Mouse (Mus musculus) thymus, adult 2 months (tissue): ENCODE measurements around the gene Slc24a3. TPM values are rescaled to one million over a fixed set of nuclear protein-coding genes. Genes with fewer than 3 reads are reported as not detected.

Experiments
- DNase-seq: peaks from one replicate; pipeline ENCODE4 v3.0.0; 2021
- H3K27ac ChIP-seq: fragments of 200-500 bp; 2 replicates; pipeline ENCODE4 v1.5.1; 2012; ENCODE audit warnings: low read length, control low read depth; ENCODE audit not compliant: control insufficient read depth, insufficient read depth
- H3K27me3 ChIP-seq: fragments of 200-500 bp; 2 replicates; pipeline ENCODE4 v1.6.1; 2012; ENCODE audit warnings: mild to moderate bottlenecking, low read length, moderate library complexity, mixed read lengths; ENCODE audit not compliant: control insufficient read depth, insufficient read depth
- H3K36me3 ChIP-seq: fragments of 200-500 bp; 2 replicates; pipeline ENCODE4 v1.6.1; 2012; ENCODE audit warnings: mild to moderate bottlenecking, low read length, moderate library complexity; ENCODE audit not compliant: control insufficient read depth, insufficient read depth
- H3K4me1 ChIP-seq: fragments of 200-500 bp; replicated peaks from 2 replicates; pipeline ENCODE4 v1.6.1; 2012; ENCODE audit warnings: low read length; ENCODE audit not compliant: control insufficient read depth, insufficient read depth
- H3K4me3 ChIP-seq: fragments of 200-500 bp; 2 replicates; pipeline ENCODE4 v1.5.1; 2012; ENCODE audit warnings: mild to moderate bottlenecking, low read length, control low read depth, moderate library complexity; ENCODE audit not compliant: control insufficient read depth, insufficient read depth
- CTCF ChIP-seq: fragments of 200-500 bp; IDR thresholded peaks from 2 replicates; pipeline ENCODE4 v1.5.1; 2012; ENCODE audit warnings: mild to moderate bottlenecking, control low read depth, low read length, moderate library complexity, borderline replicate concordance; ENCODE audit not compliant: control insufficient read depth, poor library complexity, insufficient read depth; ENCODE audit errors: extremely low read depth
- POLR2A ChIP-seq: fragments of 200-500 bp; IDR thresholded peaks from 2 replicates; pipeline ENCODE4 v1.6.1; 2012; ENCODE audit warnings: mild to moderate bottlenecking, low read length, control low read depth, moderate library complexity; ENCODE audit not compliant: control insufficient read depth, poor library complexity, insufficient read depth; ENCODE audit errors: extremely low read depth
- WGBS: fragments of 180-500 bp; shearing (Covaris S2); methylation state at CpG from one replicate; pipeline ENCODE4 v1.1.7; 2018; 5-methylcytosine and 5-hydroxymethylcytosine counted together
- polyA plus RNA-seq: library from polyadenylated mRNA; depleted of rRNA; stranded (reverse); fragments of >200 nt; gene quantifications from 2 replicates; pipeline ENCODE4 v1.2.3, GENCODE M21; 2012

Slc24a3 gene
- polyA plus RNA-seq, 1 experiment: 2.7 TPM

DNA sequence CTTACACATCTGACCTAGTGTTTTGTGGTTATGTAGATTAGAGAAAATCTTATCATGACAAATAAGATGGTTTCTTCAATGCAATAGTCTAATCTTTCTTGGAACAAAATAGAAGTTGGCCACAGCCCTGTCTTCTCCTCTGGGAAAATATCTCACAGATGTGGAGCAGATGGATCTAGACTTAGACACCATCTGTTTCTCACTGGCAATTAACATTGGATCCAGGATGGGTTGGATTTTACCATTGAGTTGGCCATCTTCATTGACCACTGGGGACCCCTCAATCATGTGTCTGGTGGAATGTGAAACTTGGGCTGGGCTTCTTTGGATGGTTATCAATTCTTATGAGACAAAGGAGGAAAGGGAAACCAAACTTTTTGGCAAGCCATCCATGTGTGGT, 332.7 kb downstream of the Slc24a3 start:
- Histone ChIP-seq H3K4me1 (no peaks in the 10 kb centered on the region), H3K27me3 (no peaks in the 10 kb centered on the region), H3K27ac (no peak overlapping the region), H3K36me3 (no peaks in the 10 kb centered on the region), H3K4me3 (no peak overlapping the region)
- TF ChIP-seq POLR2A (no peak), CTCF (no peak)
- no peak for DNase-seq

DNA sequence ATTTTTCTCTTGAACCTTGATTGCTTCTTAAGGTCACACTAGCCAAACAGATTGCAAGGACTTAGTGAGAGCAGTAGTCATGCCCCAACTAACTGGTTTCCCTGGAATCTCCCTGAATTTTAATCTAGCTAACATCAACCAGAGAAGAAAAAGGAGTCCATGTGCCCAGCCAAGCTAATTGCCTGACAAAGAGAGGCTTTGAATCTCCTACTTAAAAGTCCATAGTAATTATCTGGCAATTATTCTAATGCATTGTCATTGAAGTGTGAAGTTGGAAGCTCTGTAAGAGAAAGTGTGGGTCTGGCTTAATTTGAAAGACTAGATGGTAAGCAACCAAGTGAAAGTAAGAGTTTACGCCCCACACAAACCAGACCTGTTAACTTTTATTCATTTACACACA, 333.9 kb downstream of the Slc24a3 start:
- no peaks in the 10 kb centered on the region for H3K4me1 ChIP-seq
- no peaks in the 10 kb centered on the region for H3K27me3 ChIP-seq
- H3K27ac ChIP-seq: no peak overlapping the region
- no peak for TF ChIP-seq POLR2A
- TF ChIP-seq CTCF: no peak
- H3K4me3 ChIP-seq: no peak overlapping the region
- WGBS: 88% methylated on average over 1 of the region's 1 CpGs
- DNase-seq: no peak
- H3K36me3 ChIP-seq: no peaks in the 10 kb centered on the region

GRCm38 (mm10) chr2:145507702-145508101, 340.1 kb downstream of the Slc24a3 start:
- TF ChIP-seq CTCF: no peak
- TF ChIP-seq POLR2A: no peak
- 96% methylated on average over 2 of the region's 2 CpGs for WGBS
- Histone ChIP-seq H3K4me3 (no peak overlapping the region), H3K27me3 (no peaks in the 10 kb centered on the region), H3K36me3 (no peaks in the 10 kb centered on the region), H3K27ac (no peak overlapping the region), H3K4me1 (no peaks in the 10 kb centered on the region)
- no peak for DNase-seq

DNA sequence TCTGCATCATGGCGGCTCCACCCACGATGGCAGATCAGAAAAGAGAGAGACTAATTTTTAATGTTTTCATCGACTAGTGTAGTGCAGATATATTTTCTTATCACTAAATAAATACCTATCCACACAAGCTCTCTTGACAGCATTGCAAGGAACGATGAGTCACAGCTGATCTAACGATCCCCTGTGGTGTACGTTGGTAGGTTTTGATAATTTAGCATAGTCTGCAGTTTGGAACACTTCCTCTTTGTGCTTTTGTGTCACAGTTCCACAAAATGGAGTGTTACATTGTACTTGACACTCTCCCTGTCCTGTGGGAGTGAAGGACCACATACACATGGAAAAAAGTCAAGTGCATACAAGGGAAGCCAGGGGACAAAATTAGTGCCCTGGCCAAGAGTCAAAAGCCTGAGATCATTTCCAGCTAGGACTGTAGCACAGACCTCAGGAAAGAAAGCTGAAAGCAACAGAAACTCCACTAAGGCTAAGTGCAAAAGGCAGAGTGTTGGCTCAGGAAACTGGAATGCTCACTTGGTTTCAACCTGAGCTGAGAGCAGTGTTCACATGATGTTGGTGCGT, 343.2 kb downstream of the Slc24a3 start:
- H3K27ac ChIP-seq: no peak overlapping the region

DNA sequence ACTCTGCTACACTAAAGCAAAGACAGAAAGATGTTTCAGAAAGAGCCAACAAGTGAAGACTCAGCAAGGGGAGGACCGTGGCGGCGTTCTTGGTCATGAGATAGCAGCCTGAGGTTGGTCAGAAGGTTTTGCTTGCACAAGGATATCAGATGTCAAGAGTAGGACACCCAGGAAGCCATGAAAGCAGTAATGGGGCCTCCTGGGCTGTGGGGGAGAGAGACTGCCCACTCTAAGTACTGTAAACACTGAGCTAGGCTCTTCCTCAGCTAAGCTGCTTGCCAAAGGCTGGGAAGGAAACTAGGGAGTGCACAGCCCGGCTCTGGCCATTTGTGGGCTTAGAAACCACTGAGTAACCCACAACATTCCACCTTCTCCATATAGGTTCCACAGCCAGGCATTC, 348.4 kb downstream of the Slc24a3 start:
- Histone ChIP-seq H3K27ac (no peak overlapping the region), H3K27me3 (no peaks in the 10 kb centered on the region), H3K4me3 (no peak overlapping the region), H3K36me3 (no peaks in the 10 kb centered on the region), H3K4me1 (no peaks in the 10 kb centered on the region)
- 83% methylated on average over 4 of the region's 4 CpGs for WGBS
- TF ChIP-seq POLR2A (no peak), CTCF (no peak)
- DNase-seq: no peak

More for the DNA sequence above, 343.2 kb downstream of the Slc24a3 start:
- DNase-seq: no peak
- Histone ChIP-seq H3K4me3 (no peak overlapping the region), H3K27me3 (no peaks in the 10 kb centered on the region), H3K36me3 (no peaks in the 10 kb centered on the region), H3K4me1 (no peaks in the 10 kb centered on the region)
- TF ChIP-seq CTCF (no peak), POLR2A (no peak)
- WGBS: 74% methylated on average over 7 of the region's 7 CpGs

GRCm38 (mm10) chr2:145517346-145517745, 349.8 kb downstream of the Slc24a3 start:
- Histone ChIP-seq H3K4me1 (no peaks in the 10 kb centered on the region), H3K27ac (no peak overlapping the region), H3K4me3 (no peak overlapping the region), H3K27me3 (no peaks in the 10 kb centered on the region), H3K36me3 (no peaks in the 10 kb centered on the region)
- DNase-seq: peak; percentile 30
- WGBS: 44% methylated on average over 9 of the region's 9 CpGs
- no peak for TF ChIP-seq POLR2A
- TF ChIP-seq CTCF: peak; percentile 63; the same call in 1 of the 2 replicates

DNA sequence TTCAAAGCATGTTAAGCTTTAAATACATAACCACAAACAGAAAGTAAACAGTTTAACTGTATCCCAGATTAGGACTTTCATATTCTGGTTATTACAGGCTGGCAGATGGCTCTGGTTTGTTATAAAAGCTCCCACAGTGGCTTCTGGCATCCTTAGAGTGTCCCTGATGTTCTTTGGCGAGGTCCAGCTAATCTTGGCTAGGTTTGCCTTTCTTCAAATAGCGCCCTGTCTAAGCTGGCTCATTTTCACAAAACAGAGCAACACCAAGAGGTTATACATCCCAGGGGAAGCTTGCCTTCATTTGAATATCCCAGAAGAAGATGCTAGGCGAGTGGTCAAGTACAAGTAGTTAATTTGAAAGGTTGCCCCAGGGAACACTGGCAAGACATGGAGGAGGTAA, 354.5 kb downstream of the Slc24a3 start:
- no peak for TF ChIP-seq CTCF
- TF ChIP-seq POLR2A: no peak
- H3K27me3 ChIP-seq: no peaks in the 10 kb centered on the region
- no peaks in the 10 kb centered on the region for H3K4me1 ChIP-seq
- H3K36me3 ChIP-seq: no peaks in the 10 kb centered on the region
- 85% methylated on average over 3 of the region's 3 CpGs for WGBS
- DNase-seq: no peak
- H3K4me3 ChIP-seq: no peak overlapping the region
- H3K27ac ChIP-seq: no peak overlapping the region
